Mouse (Mus musculus): ENCODE data around the gene Zbed6. TPM values are rescaled to one million over a fixed set of nuclear protein-coding genes. Genes with fewer than 3 reads are reported as not detected.

The Zbed6 gene
- polyA plus RNA-seq, 1 experiment from 2014 or later: not detected

GRCm38 (mm10) chr1:133661203-133661933 lies 683 bp upstream of the Zbed6 start, which contains the start of gene Gm38394:
TSS of gene Gm38394 (minus strand) at chr1:133661318.
- no peaks in the 10 kb centered on the region for H3K9me3 ChIP-seq (replicated peaks)
- ATAC-seq (ENCODE audit: low FRiP score): peak; percentile 98
- H3K4me2 ChIP-seq: peak within 1 kb of the TSS; percentile 86
- peak within 1 kb of the TSS; percentile 94 for H3K27ac ChIP-seq (replicated peaks)
- H3K4me3 ChIP-seq (replicated peaks): peak within 1 kb of the TSS; percentile 67
- no peaks in the 10 kb centered on the region for H3K27me3 ChIP-seq (replicated peaks)
- peak within 1 kb of the TSS; percentile 77 for H3K9ac ChIP-seq (replicated peaks)
- peaks cover 9% of the 10 kb centered on the region for H3K36me3 ChIP-seq
- peaks cover 39% of the 10 kb centered on the region for H3K4me1 ChIP-seq
- WGBS: 3% methylated on average over 26 of the region's 26 CpGs

GRCm38 (mm10) chr1:133658878-133659277 lies 1.8 kb downstream of the Zbed6 start:
- no peak for ATAC-seq (ENCODE audit: low FRiP score)
- no peak overlapping the region for H3K27ac ChIP-seq (replicated peaks)
- H3K36me3 ChIP-seq: peaks cover 9% of the 10 kb centered on the region
- 81% methylated on average over 3 of the region's 3 CpGs for WGBS
- H3K4me2 ChIP-seq: peak overlapping the region; percentile 86
- no peaks in the 10 kb centered on the region for H3K9me3 ChIP-seq (replicated peaks)
- no peaks in the 10 kb centered on the region for H3K27me3 ChIP-seq (replicated peaks)
- peaks cover 48% of the 10 kb centered on the region for H3K4me1 ChIP-seq
- H3K4me3 ChIP-seq (replicated peaks): no peak overlapping the region
- H3K9ac ChIP-seq (replicated peaks): no peak overlapping the region

- H3K4me3 ChIP-seq (replicated peaks): no peak overlapping the region
- H3K9me3 ChIP-seq (replicated peaks): no peaks in the 10 kb centered on the region
- peaks cover 50% of the 10 kb centered on the region for H3K4me1 ChIP-seq
- no peak for ATAC-seq (ENCODE audit: low FRiP score)
- H3K27me3 ChIP-seq (replicated peaks): no peaks in the 10 kb centered on the region
- H3K27ac ChIP-seq (replicated peaks): no peak overlapping the region
- H3K36me3 ChIP-seq: peaks cover 9% of the 10 kb centered on the region
- no peak overlapping the region for H3K9ac ChIP-seq (replicated peaks)
- H3K4me2 ChIP-seq: peak overlapping the region; percentile 15; the same call in 1 of the 2 replicates
- 47% methylated on average over 5 of the region's 5 CpGs for WGBS
These were observed 3.9 kb downstream of the Zbed6 start for GRCm38 (mm10) chr1:133656811-133657210.

GRCm38 (mm10) chr1:133653033-133653432 lies 7.7 kb downstream of the Zbed6 start:
- no peaks in the 10 kb centered on the region for H3K27me3 ChIP-seq (replicated peaks)
- H3K9ac ChIP-seq (replicated peaks): no peak overlapping the region
- no peak overlapping the region for H3K4me3 ChIP-seq (replicated peaks)
- H3K4me1 ChIP-seq: peaks cover 26% of the 10 kb centered on the region
- no peak overlapping the region for H3K4me2 ChIP-seq
- peaks cover 5% of the 10 kb centered on the region; the same call in 1 of the 2 replicates for H3K36me3 ChIP-seq
- H3K9me3 ChIP-seq (replicated peaks): no peaks in the 10 kb centered on the region
- ATAC-seq (ENCODE audit: low FRiP score): no peak
- 96% methylated on average over 1 of the region's 1 CpGs for WGBS
- no peak overlapping the region for H3K27ac ChIP-seq (replicated peaks)

GRCm38 (mm10) chr1:133650288-133651055 lies 10.2 kb downstream of the Zbed6 start:
- 97% methylated on average over 7 of the region's 7 CpGs for WGBS
- no peaks in the 10 kb centered on the region for H3K9me3 ChIP-seq (replicated peaks)
- H3K27me3 ChIP-seq (replicated peaks): no peaks in the 10 kb centered on the region
- H3K4me1 ChIP-seq: peaks cover 6% of the 10 kb centered on the region; the same call in 1 of the 2 replicates
- ATAC-seq (ENCODE audit: low FRiP score): no peak
- no peak overlapping the region for H3K4me3 ChIP-seq (replicated peaks)
- no peak overlapping the region for H3K9ac ChIP-seq (replicated peaks)
- H3K36me3 ChIP-seq: peaks cover 12% of the 10 kb centered on the region
- H3K27ac ChIP-seq (replicated peaks): no peak overlapping the region
- no peak overlapping the region for H3K4me2 ChIP-seq

- H3K9me3 ChIP-seq (replicated peaks): no peaks in the 10 kb centered on the region
- peaks cover 52% of the 10 kb centered on the region for H3K36me3 ChIP-seq
- H3K4me2 ChIP-seq: no peak overlapping the region
- no peaks in the 10 kb centered on the region for H3K4me1 ChIP-seq
- no peaks in the 10 kb centered on the region for H3K27me3 ChIP-seq (replicated peaks)
- 95% methylated on average over 5 of the region's 5 CpGs for WGBS
- no peak overlapping the region for H3K9ac ChIP-seq (replicated peaks)
- no peak overlapping the region for H3K4me3 ChIP-seq (replicated peaks)
- no peak for ATAC-seq (ENCODE audit: low FRiP score)
- no peak overlapping the region for H3K27ac ChIP-seq (replicated peaks)
These were observed 15.0 kb downstream of the Zbed6 start for GRCm38 (mm10) chr1:133645652-133646051.

- H3K4me2 ChIP-seq: no peak overlapping the region
- H3K9ac ChIP-seq (replicated peaks): no peak overlapping the region
- 93% methylated on average over 2 of the region's 2 CpGs for WGBS
- no peaks in the 10 kb centered on the region for H3K9me3 ChIP-seq (replicated peaks)
- H3K4me3 ChIP-seq (replicated peaks): no peak overlapping the region
- H3K4me1 ChIP-seq: no peaks in the 10 kb centered on the region
- no peak overlapping the region for H3K27ac ChIP-seq (replicated peaks)
- peaks cover 88% of the 10 kb centered on the region for H3K36me3 ChIP-seq
- H3K27me3 ChIP-seq (replicated peaks): no peaks in the 10 kb centered on the region
- no peak for ATAC-seq (ENCODE audit: low FRiP score)
These were observed 19.5 kb downstream of the Zbed6 start for GRCm38 (mm10) chr1:133641163-133641562.

- Histone ChIP-seq H3K27ac (replicated peaks) (no peak overlapping the region), H3K36me3 (peaks cover 89% of the 10 kb centered on the region), H3K9ac (replicated peaks) (no peak overlapping the region), H3K4me1 (no peaks in the 10 kb centered on the region), H3K4me2 (no peak overlapping the region), H3K9me3 (replicated peaks) (no peaks in the 10 kb centered on the region), H3K4me3 (replicated peaks) (no peak overlapping the region), H3K27me3 (replicated peaks) (no peaks in the 10 kb centered on the region)
- no peak for ATAC-seq (ENCODE audit: low FRiP score)
- WGBS: 90% methylated on average over 6 of the region's 6 CpGs
These were observed 22.2 kb downstream of the Zbed6 start for GRCm38 (mm10) chr1:133638517-133638916.

- Histone ChIP-seq H3K27ac (replicated peaks) (no peak overlapping the region), H3K36me3 (peaks cover 72% of the 10 kb centered on the region), H3K9ac (replicated peaks) (no peak overlapping the region), H3K4me3 (replicated peaks) (no peak overlapping the region), H3K4me1 (no peaks in the 10 kb centered on the region), H3K9me3 (replicated peaks) (no peaks in the 10 kb centered on the region), H3K27me3 (replicated peaks) (no peaks in the 10 kb centered on the region), H3K4me2 (no peak overlapping the region)
- no peak for ATAC-seq (ENCODE audit: low FRiP score)
- WGBS: 91% methylated on average over 2 of the region's 2 CpGs
These were observed 28.5 kb downstream of the Zbed6 start for GRCm38 (mm10) chr1:133632168-133632567.

- no peak overlapping the region for H3K4me3 ChIP-seq (replicated peaks)
- ATAC-seq (ENCODE audit: low FRiP score): no peak
- no peaks in the 10 kb centered on the region for H3K27me3 ChIP-seq (replicated peaks)
- H3K9me3 ChIP-seq (replicated peaks): no peaks in the 10 kb centered on the region
- H3K4me2 ChIP-seq: no peak overlapping the region
- H3K9ac ChIP-seq (replicated peaks): no peak overlapping the region
- no peak overlapping the region for H3K27ac ChIP-seq (replicated peaks)
- no peaks in the 10 kb centered on the region for H3K4me1 ChIP-seq
- WGBS: 70% methylated on average over 2 of the region's 2 CpGs
- peaks cover 68% of the 10 kb centered on the region for H3K36me3 ChIP-seq
These were observed 35.6 kb downstream of the Zbed6 start for GRCm38 (mm10) chr1:133625052-133625451.

GRCm38 (mm10) chr1:133618311-133618710 lies 42.4 kb downstream of the Zbed6 start:
- peaks cover 63% of the 10 kb centered on the region for H3K36me3 ChIP-seq
- 87% methylated on average over 8 of the region's 8 CpGs for WGBS

GRCm38 (mm10) chr1:133617908-133618307 lies 42.8 kb downstream of the Zbed6 start:
- no peak for ATAC-seq (ENCODE audit: low FRiP score)
- no peaks in the 10 kb centered on the region for H3K4me1 ChIP-seq

More at GRCm38 (mm10) chr1:133618311-133618710, 42.4 kb downstream of the Zbed6 start:
- Histone ChIP-seq H3K27me3 (replicated peaks) (no peaks in the 10 kb centered on the region), H3K4me1 (no peaks in the 10 kb centered on the region), H3K4me2 (no peak overlapping the region), H3K9ac (replicated peaks) (no peak overlapping the region), H3K9me3 (replicated peaks) (no peaks in the 10 kb centered on the region), H3K4me3 (replicated peaks) (no peak overlapping the region), H3K27ac (replicated peaks) (no peak overlapping the region)
- ATAC-seq (ENCODE audit: low FRiP score): no peak

More at GRCm38 (mm10) chr1:133617908-133618307, 42.8 kb downstream of the Zbed6 start:
- WGBS: 80% methylated on average over 2 of the region's 2 CpGs
- no peak overlapping the region for H3K9ac ChIP-seq (replicated peaks)
- no peak overlapping the region for H3K4me2 ChIP-seq
- no peaks in the 10 kb centered on the region for H3K9me3 ChIP-seq (replicated peaks)
- no peaks in the 10 kb centered on the region for H3K27me3 ChIP-seq (replicated peaks)
- no peak overlapping the region for H3K27ac ChIP-seq (replicated peaks)
- peaks cover 59% of the 10 kb centered on the region for H3K36me3 ChIP-seq
- H3K4me3 ChIP-seq (replicated peaks): no peak overlapping the region
